Mouse (Mus musculus) forebrain, embryonic 16.5 days (tissue): ENCODE data around the gene Sh3bgrl3. TPM values are rescaled to one million over a fixed set of nuclear protein-coding genes. Genes with fewer than 3 reads are reported as not detected.

ENCODE experiments used
- ATAC-seq: fragments of 200-750 bp; cut with Nextera tagmentation; 2 replicates; pipeline ENCODE4 v1.8.0; 2017; ENCODE audit warnings: mild to moderate bottlenecking, moderate library complexity
- H3K27ac ChIP-seq: fragments of 300-500 bp; sonication (generic); 2 replicates; pipeline ENCODE4 v1.5.1; 2014; ENCODE audit warnings: low read length, control low read depth
- H3K27me3 ChIP-seq: fragments of 300-500 bp; sonication (generic); replicated peaks from 2 replicates; pipeline ENCODE4 v1.6.1; 2014; ENCODE audit warnings: low read length; ENCODE audit not compliant: control insufficient read depth, insufficient read depth
- H3K36me3 ChIP-seq: fragments of 300-500 bp; sonication (generic); 2 replicates; pipeline ENCODE4 v1.6.1; 2014; ENCODE audit not compliant: control insufficient read depth, insufficient read depth
- H3K4me1 ChIP-seq: fragments of 300-500 bp; sonication (generic); replicated peaks from 2 replicates; pipeline ENCODE4 v1.6.1; 2014; ENCODE audit warnings: low read length; ENCODE audit not compliant: control insufficient read depth, insufficient read depth
- H3K4me2 ChIP-seq: fragments of 300-500 bp; sonication (generic); 2 replicates; pipeline ENCODE4 v1.6.1; 2014; ENCODE audit warnings: mild to moderate bottlenecking, low read length, control low read depth
- H3K4me3 ChIP-seq: fragments of 300-500 bp; sonication (generic); replicated peaks from 2 replicates; pipeline ENCODE4 v1.5.1; 2014; ENCODE audit warnings: mild to moderate bottlenecking, low read length, control low read depth
- H3K9ac ChIP-seq: fragments of 300-500 bp; sonication (generic); replicated peaks from 2 replicates; pipeline ENCODE4 v1.6.1; 2014; ENCODE audit warnings: low read depth, low read length, control low read depth
- H3K9me3 ChIP-seq: fragments of 300-500 bp; sonication (generic); 2 replicates; pipeline ENCODE4 v1.6.1; 2016; ENCODE audit warnings: low read length; ENCODE audit not compliant: control insufficient read depth
- WGBS: fragments of 180-500 bp; shearing (Covaris S2); extraction: QIAGEN DNeasy Blood & Tissue Kit; methylation state at CpG from one replicate; pipeline ENCODE4 v1.1.7; 2014; 5-methylcytosine and 5-hydroxymethylcytosine counted together
- polyA plus RNA-seq: library from polyadenylated mRNA; unstranded; fragments of >200 nt; fragmentation: Nextera tagmentation; extraction: Ambion mirVana; gene quantifications from 2 replicates; pipeline ENCODE4 v1.2.1, GENCODE M21; 2015

The Sh3bgrl3 gene
- polyA plus RNA-seq, 1 experiment from 2014 or later = 354 TPM

DNA sequence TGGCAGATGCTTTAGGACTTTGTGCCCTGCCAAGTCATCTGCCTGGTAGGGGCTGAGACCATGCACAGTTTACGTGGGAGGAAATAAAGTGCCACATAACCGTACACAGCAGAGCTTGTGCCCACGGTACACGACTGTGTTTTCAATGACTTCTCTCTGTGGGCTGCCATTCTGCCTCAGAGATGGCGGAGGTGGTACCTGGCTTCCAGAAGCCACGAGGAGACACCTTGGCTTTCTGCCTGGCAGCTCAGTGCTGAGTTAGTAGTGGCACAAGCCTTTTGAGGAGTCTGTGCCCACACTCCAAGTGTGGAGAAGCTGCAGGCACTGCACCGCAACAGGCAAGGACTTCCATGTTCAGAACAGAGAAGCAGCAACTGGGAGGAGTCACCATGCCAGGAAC lies 20.9 kb downstream of the Sh3bgrl3 start:
- Histone ChIP-seq H3K4me3 (no peak overlapping the region), H3K9ac (no peak overlapping the region), H3K27ac (no peak overlapping the region), H3K4me2 (no peak overlapping the region), H3K27me3 (no peaks in the 10 kb centered on the region), H3K9me3 (no peaks in the 10 kb centered on the region), H3K4me1 (peaks cover 5% of the 10 kb centered on the region; the same call in 1 of the 2 replicates), H3K36me3 (no peaks in the 10 kb centered on the region)
- 89% methylated on average over 7 of the region's 7 CpGs for WGBS
- no peak for ATAC-seq

DNA sequence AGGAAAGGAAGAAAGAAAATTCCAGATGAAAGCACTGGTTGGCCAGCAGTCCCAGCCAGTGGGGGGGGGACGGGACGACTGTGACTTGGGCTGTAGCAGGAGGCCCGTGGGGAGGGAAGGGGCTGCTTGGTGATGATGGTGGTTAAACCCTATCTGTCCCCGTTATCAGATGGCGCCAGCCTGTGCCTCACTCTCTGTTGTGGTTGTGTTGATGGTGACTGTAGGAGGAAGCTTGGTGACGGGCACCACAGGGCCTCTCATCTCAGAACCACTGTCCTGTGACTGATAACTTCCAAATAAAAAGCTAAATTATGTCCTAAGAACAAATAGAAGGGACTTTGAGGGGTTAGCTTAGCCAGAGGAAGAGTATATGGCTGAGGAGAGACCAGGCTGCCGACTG lies 22.5 kb downstream of the Sh3bgrl3 start:
- WGBS = 76% methylated on average over 7 of the region's 7 CpGs
- Histone ChIP-seq H3K9me3 (no peaks in the 10 kb centered on the region), H3K9ac (no peak overlapping the region), H3K27me3 (no peaks in the 10 kb centered on the region), H3K36me3 (no peaks in the 10 kb centered on the region), H3K27ac (no peak overlapping the region), H3K4me1 (peaks cover 6% of the 10 kb centered on the region; the same call in 1 of the 2 replicates), H3K4me3 (no peak overlapping the region), H3K4me2 (no peak overlapping the region)
- ATAC-seq = no peak

DNA sequence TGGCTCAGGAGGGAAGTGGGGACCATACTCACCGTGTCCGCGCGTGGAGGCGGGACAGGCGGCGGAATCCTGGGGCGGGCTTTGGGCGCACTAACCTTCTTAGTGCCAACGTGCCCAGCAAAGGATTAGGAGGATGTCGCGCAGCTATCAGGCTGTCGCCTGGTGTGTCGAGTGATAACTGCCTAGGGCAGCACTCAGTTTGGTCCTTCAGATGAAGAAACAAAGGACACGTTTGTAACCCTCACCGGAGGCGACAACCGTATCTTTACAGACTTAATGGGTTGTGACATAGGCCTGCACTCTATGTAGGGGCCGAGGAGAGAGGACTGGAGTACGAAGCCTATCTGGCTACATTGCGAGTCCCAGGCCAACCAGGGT lies 25.9 kb downstream of the Sh3bgrl3 start:
- H3K9ac ChIP-seq = peak overlapping the region; percentile 59
- peak; percentile 31 for ATAC-seq
- H3K9me3 ChIP-seq = no peaks in the 10 kb centered on the region
- H3K4me2 ChIP-seq = peak overlapping the region; percentile 75
- 4% methylated on average over 21 of the region's 21 CpGs for WGBS
- peak overlapping the region; percentile 77 for H3K4me3 ChIP-seq
- peaks cover 6% of the 10 kb centered on the region; the same call in 1 of the 2 replicates for H3K4me1 ChIP-seq
- no peaks in the 10 kb centered on the region for H3K27me3 ChIP-seq
- no peaks in the 10 kb centered on the region for H3K36me3 ChIP-seq
- H3K27ac ChIP-seq = peak overlapping the region; percentile 2; the same call in 1 of the 2 replicates

GRCm38 (mm10) chr4:134101979-134102741 lies 26.4 kb downstream of the Sh3bgrl3 start, which contains the start of gene Ubxn11:
Ubxn11 (plus strand) TSS chr4:134102570.
- WGBS = 16% methylated on average over 34 of the region's 34 CpGs
- peak within 1 kb of the TSS; percentile 75 for H3K4me2 ChIP-seq
- H3K27ac ChIP-seq = peak within 1 kb of the TSS; percentile 2; the same call in 1 of the 2 replicates
- no peaks in the 10 kb centered on the region for H3K9me3 ChIP-seq
- peak within 1 kb of the TSS; percentile 77 for H3K4me3 ChIP-seq
- H3K27me3 ChIP-seq = no peaks in the 10 kb centered on the region
- H3K4me1 ChIP-seq = peaks cover 6% of the 10 kb centered on the region; the same call in 1 of the 2 replicates
- peak within 1 kb of the TSS; percentile 59 for H3K9ac ChIP-seq
- H3K36me3 ChIP-seq = no peaks in the 10 kb centered on the region
- peak; percentile 100 for ATAC-seq

DNA sequence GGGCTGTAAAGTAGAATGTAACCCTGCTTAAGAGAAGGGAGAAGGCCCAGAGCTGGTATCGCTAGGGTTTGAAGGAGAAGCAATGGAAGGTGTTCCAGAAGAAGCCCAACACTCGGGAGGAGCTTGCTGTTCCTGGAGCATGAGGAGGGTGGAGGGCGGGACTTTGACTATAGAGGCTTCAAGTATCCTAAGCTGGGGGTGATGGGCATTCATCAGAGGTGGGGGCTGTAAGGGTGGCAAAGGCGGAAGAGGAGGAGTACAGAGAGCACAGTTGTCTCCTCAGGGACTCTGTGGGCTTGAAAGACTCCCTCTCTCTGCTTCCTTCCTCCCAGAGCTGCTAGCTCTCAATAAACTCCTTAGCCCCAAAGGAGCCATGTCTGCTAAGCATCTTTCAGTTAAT lies 28.3 kb downstream of the Sh3bgrl3 start:
- H3K9ac ChIP-seq = no peak overlapping the region
- H3K27ac ChIP-seq = no peak overlapping the region
- no peaks in the 10 kb centered on the region for H3K36me3 ChIP-seq
- H3K27me3 ChIP-seq = no peaks in the 10 kb centered on the region
- H3K4me2 ChIP-seq = no peak overlapping the region
- no peaks in the 10 kb centered on the region for H3K9me3 ChIP-seq
- no peak for ATAC-seq
- WGBS = 78% methylated on average over 4 of the region's 4 CpGs
- H3K4me1 ChIP-seq = peaks cover 6% of the 10 kb centered on the region; the same call in 1 of the 2 replicates
- no peak overlapping the region for H3K4me3 ChIP-seq

- H3K4me2 ChIP-seq = no peak overlapping the region
- no peak overlapping the region for H3K27ac ChIP-seq
- no peak overlapping the region for H3K4me3 ChIP-seq
- ATAC-seq = no peak
- peaks cover 6% of the 10 kb centered on the region; the same call in 1 of the 2 replicates for H3K4me1 ChIP-seq
- no peaks in the 10 kb centered on the region for H3K9me3 ChIP-seq
- H3K36me3 ChIP-seq = no peaks in the 10 kb centered on the region
- H3K27me3 ChIP-seq = no peaks in the 10 kb centered on the region
- 78% methylated on average over 8 of the region's 8 CpGs for WGBS
- H3K9ac ChIP-seq = no peak overlapping the region
These were observed 30.0 kb downstream of the Sh3bgrl3 start for GRCm38 (mm10) chr4:134098628-134099027.

GRCm38 (mm10) chr4:134097015-134097608 lies 31.5 kb downstream of the Sh3bgrl3 start:
- Histone ChIP-seq H3K9me3 (no peaks in the 10 kb centered on the region), H3K4me1 (no peaks in the 10 kb centered on the region), H3K36me3 (no peaks in the 10 kb centered on the region), H3K4me3 (no peak overlapping the region), H3K9ac (no peak overlapping the region), H3K27me3 (no peaks in the 10 kb centered on the region), H3K4me2 (no peak overlapping the region), H3K27ac (no peak overlapping the region)
- WGBS = 87% methylated on average over 5 of the region's 5 CpGs
- ATAC-seq = no peak

DNA sequence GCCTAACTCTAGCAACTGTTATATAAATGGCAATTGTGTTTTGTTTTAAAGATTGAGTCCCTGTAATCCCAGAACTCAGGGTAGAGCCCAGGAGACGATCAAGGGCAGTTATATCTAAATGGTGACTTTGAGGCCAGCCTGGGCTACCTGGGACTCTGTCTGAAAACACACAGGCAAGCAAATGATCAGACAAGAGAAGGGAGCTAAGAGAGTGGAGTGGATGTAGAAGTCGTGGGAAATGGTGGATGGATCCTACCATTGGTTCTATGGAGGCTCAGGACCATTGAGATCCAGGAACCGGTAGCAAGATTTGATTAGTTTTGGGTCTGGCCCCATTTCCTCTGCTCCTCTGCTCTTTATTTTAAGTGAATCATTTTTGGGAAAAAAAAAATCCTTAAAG lies 32.5 kb downstream of the Sh3bgrl3 start:
- Histone ChIP-seq H3K9ac (no peak overlapping the region), H3K4me1 (no peaks in the 10 kb centered on the region), H3K36me3 (no peaks in the 10 kb centered on the region), H3K27me3 (no peaks in the 10 kb centered on the region), H3K4me3 (no peak overlapping the region), H3K9me3 (no peaks in the 10 kb centered on the region), H3K27ac (no peak overlapping the region), H3K4me2 (no peak overlapping the region)
- WGBS = 83% methylated on average over 3 of the region's 3 CpGs
- ATAC-seq = no peak

DNA sequence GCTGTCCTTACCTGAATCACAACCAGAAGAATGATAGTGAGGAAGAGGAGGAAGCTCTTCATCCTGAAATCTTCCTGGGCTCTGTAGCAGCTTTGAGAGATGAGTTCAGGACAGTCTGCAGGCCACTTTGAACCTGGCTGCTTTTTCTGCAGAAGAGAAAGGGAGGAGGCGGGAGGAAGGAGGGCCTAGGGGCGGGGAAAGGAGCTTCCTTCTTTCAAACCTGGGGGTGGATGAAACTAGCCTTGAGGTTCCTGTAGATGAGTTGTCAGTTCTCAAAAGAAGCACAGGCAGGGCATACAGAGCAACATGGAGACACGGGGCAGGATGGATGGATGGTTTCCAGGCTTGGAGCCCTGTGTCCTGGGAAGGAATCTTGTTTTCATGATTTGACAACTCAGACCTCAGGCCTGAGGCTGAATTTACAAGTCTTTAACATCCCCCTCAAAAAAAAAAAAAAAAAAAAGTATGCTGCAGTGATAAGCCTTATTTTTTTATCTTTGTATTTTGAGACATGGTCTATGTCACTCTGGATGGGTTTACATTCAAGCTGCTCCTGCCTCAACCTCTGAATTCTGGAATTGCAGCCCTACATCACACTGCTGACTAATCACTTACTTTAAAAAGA lies 33.6 kb downstream of the Sh3bgrl3 start, which contains the start of gene Cd52:
Gene Cd52, minus strand, starts transcription at position 160 of the 625 bp plus-strand sequence.
- no peaks in the 10 kb centered on the region for H3K9me3 ChIP-seq
- no peak for ATAC-seq
- H3K36me3 ChIP-seq = no peaks in the 10 kb centered on the region
- H3K4me1 ChIP-seq = no peaks in the 10 kb centered on the region
- no peak within 1 kb of the TSS for H3K9ac ChIP-seq
- H3K4me2 ChIP-seq = no peak within 1 kb of the TSS
- WGBS = 66% methylated on average over 3 of the region's 3 CpGs
- H3K27ac ChIP-seq = no peak within 1 kb of the TSS
- no peaks in the 10 kb centered on the region for H3K27me3 ChIP-seq
- no peak within 1 kb of the TSS for H3K4me3 ChIP-seq
